Mouse (Mus musculus): ENCODE results near the gene Crtc1. TPM values are rescaled to one million over a fixed set of nuclear protein-coding genes. Genes with fewer than 3 reads are reported as not detected.
A peak's percentile ranks its signal among the peaks of the same experiment; 100 is the strongest.

Gene Crtc1
- total and polyA plus RNA-seq, 2 experiments from 2014 or later, result 39.3 to 54.0 TPM

- Histone ChIP-seq H3K4me2 (ENCODE audit: low read depth, low read length) (no peak overlapping the region), H3K9ac (replicated peaks; ENCODE audit: low read length) (no peak overlapping the region), H3K36me3 (ENCODE audit: insufficient read depth, low read length) (no peaks in the 10 kb centered on the region), H3K27ac (no peak overlapping the region), H3K4me3 (ENCODE audit: low read length) (no peak overlapping the region), H3K27me3 (ENCODE audit: insufficient read depth, low read length) (no peaks in the 10 kb centered on the region), H3K4me1 (ENCODE audit: insufficient read depth, low read length) (0 out of 2 replicates have a peak, but pooled peaks cover 3% of the 10 kb centered on the region), H3K9me3 (ENCODE audit: low read length) (no peaks in the 10 kb centered on the region)
- 90% methylated on average over 6 of the region's 6 CpGs for WGBS
- TF ChIP-seq CTCF (IDR thresholded peaks at IDR 0.05; ENCODE audit: low read depth), result no peak
- ATAC-seq, result no peak
- DNase-seq (ENCODE audit: low spot score), result no peak
Observed at GRCm38 (mm10) chr8:70457882-70458281, 18.5 kb upstream of the Crtc1 start.

GRCm38 (mm10) chr8:70456996-70457395 is 17.6 kb upstream of the Crtc1 start:
- no peak for DNase-seq (ENCODE audit: low spot score)
- 0 out of 2 replicates have a peak, but pooled peaks cover 3% of the 10 kb centered on the region for H3K4me1 ChIP-seq (ENCODE audit: insufficient read depth, low read length)
- TF ChIP-seq CTCF (IDR thresholded peaks at IDR 0.05; ENCODE audit: low read depth), result no peak
- no peak overlapping the region for H3K4me2 ChIP-seq (ENCODE audit: low read depth, low read length)
- no peak for ATAC-seq
- H3K9ac ChIP-seq (replicated peaks; ENCODE audit: low read length), result no peak overlapping the region
- H3K36me3 ChIP-seq (ENCODE audit: insufficient read depth, low read length), result peaks cover 8% of the 10 kb centered on the region; the same call in 1 of the 2 replicates
- WGBS, result 88% methylated on average over 1 of the region's 1 CpGs
- H3K27ac ChIP-seq, result no peak overlapping the region
- H3K4me3 ChIP-seq (ENCODE audit: low read length), result no peak overlapping the region
- H3K27me3 ChIP-seq (ENCODE audit: insufficient read depth, low read length), result no peaks in the 10 kb centered on the region
- H3K9me3 ChIP-seq (ENCODE audit: low read length), result no peaks in the 10 kb centered on the region

- H3K4me1 ChIP-seq (ENCODE audit: insufficient read depth, low read length), result no peaks in the 10 kb centered on the region
- no peak overlapping the region for H3K9ac ChIP-seq (replicated peaks; ENCODE audit: low read length)
- ATAC-seq (no peak), DNase-seq (ENCODE audit: low spot score) (no peak)
- H3K4me3 ChIP-seq (ENCODE audit: low read length), result no peak overlapping the region
- H3K27ac ChIP-seq, result no peak overlapping the region
- WGBS, result 87% methylated on average over 5 of the region's 5 CpGs
- TF ChIP-seq CTCF (IDR thresholded peaks at IDR 0.05; ENCODE audit: low read depth), result no peak
- H3K9me3 ChIP-seq (ENCODE audit: low read length), result no peaks in the 10 kb centered on the region
- H3K36me3 ChIP-seq (ENCODE audit: insufficient read depth, low read length), result peaks cover 15% of the 10 kb centered on the region
- H3K27me3 ChIP-seq (ENCODE audit: insufficient read depth, low read length), result no peaks in the 10 kb centered on the region
- H3K4me2 ChIP-seq (ENCODE audit: low read depth, low read length), result no peak overlapping the region
Observed at GRCm38 (mm10) chr8:70453852-70454251, 14.5 kb upstream of the Crtc1 start.

- Histone ChIP-seq H3K9me3 (ENCODE audit: low read length) (no peaks in the 10 kb centered on the region), H3K27me3 (ENCODE audit: insufficient read depth, low read length) (no peaks in the 10 kb centered on the region), H3K4me3 (ENCODE audit: low read length) (no peak overlapping the region), H3K9ac (replicated peaks; ENCODE audit: low read length) (no peak overlapping the region), H3K4me1 (ENCODE audit: insufficient read depth, low read length) (0 out of 2 replicates have a peak, but pooled peaks cover 3% of the 10 kb centered on the region), H3K4me2 (ENCODE audit: low read depth, low read length) (no peak overlapping the region), H3K27ac (no peak overlapping the region), H3K36me3 (ENCODE audit: insufficient read depth, low read length) (peaks cover 15% of the 10 kb centered on the region)
- 67% methylated on average over 52 of the region's 52 CpGs for WGBS
- ATAC-seq, result peak; percentile 4
- TF ChIP-seq CTCF (IDR thresholded peaks at IDR 0.05; ENCODE audit: low read depth), result peak; percentile 27; the same call in 1 of the 2 replicates
- no peak for DNase-seq (ENCODE audit: low spot score)
Observed at GRCm38 (mm10) chr8:70452196-70452966, 13.0 kb upstream of the Crtc1 start.

GRCm38 (mm10) chr8:70447639-70448420 is 8.5 kb upstream of the Crtc1 start:
- peak overlapping the region; percentile 68 for H3K27ac ChIP-seq
- 0 out of 2 replicates have a peak, but pooled peaks cover 3% of the 10 kb centered on the region for H3K4me1 ChIP-seq (ENCODE audit: insufficient read depth, low read length)

GRCm38 (mm10) chr8:70445988-70446387 is 6.6 kb upstream of the Crtc1 start:
- H3K9me3 ChIP-seq (ENCODE audit: low read length), result no peaks in the 10 kb centered on the region
- ATAC-seq (no peak), DNase-seq (ENCODE audit: low spot score) (no peak)
- WGBS, result 46% methylated on average over 1 of the region's 1 CpGs
- no peaks in the 10 kb centered on the region for H3K27me3 ChIP-seq (ENCODE audit: insufficient read depth, low read length)
- no peak overlapping the region for H3K27ac ChIP-seq
- H3K4me1 ChIP-seq (ENCODE audit: insufficient read depth, low read length), result 0 out of 2 replicates have a peak, but pooled peaks cover 3% of the 10 kb centered on the region
- H3K36me3 ChIP-seq (ENCODE audit: insufficient read depth, low read length), result peaks cover 4% of the 10 kb centered on the region
- H3K4me2 ChIP-seq (ENCODE audit: low read depth, low read length), result no peak overlapping the region
- H3K4me3 ChIP-seq (ENCODE audit: low read length), result no peak overlapping the region
- H3K9ac ChIP-seq (replicated peaks; ENCODE audit: low read length), result no peak overlapping the region
- TF ChIP-seq CTCF (IDR thresholded peaks at IDR 0.05; ENCODE audit: low read depth), result no peak

More at GRCm38 (mm10) chr8:70447639-70448420, 8.5 kb upstream of the Crtc1 start:
- peaks cover 15% of the 10 kb centered on the region for H3K36me3 ChIP-seq (ENCODE audit: insufficient read depth, low read length)
- peak; percentile 85 for ATAC-seq
- peak; percentile 90 for DNase-seq (ENCODE audit: low spot score)
- no peaks in the 10 kb centered on the region for H3K9me3 ChIP-seq (ENCODE audit: low read length)
- 39% methylated on average over 19 of the region's 19 CpGs for WGBS
- TF ChIP-seq CTCF (IDR thresholded peaks at IDR 0.05; ENCODE audit: low read depth), result peak; percentile 57
- no peak overlapping the region for H3K4me3 ChIP-seq (ENCODE audit: low read length)
- H3K27me3 ChIP-seq (ENCODE audit: insufficient read depth, low read length), result no peaks in the 10 kb centered on the region
- no peak overlapping the region for H3K4me2 ChIP-seq (ENCODE audit: low read depth, low read length)
- H3K9ac ChIP-seq (replicated peaks; ENCODE audit: low read length), result no peak overlapping the region
